Mouse (Mus musculus) olfactory bulb, adult 2 months (tissue): ENCODE measurements around the gene Elk3. TPM values are rescaled to one million over a fixed set of nuclear protein-coding genes. Genes with fewer than 3 reads are reported as not detected.
"Not testable (repeated sequence)": the region's sequence is repeated elsewhere in the genome, so short reads cannot be mapped to it uniquely, and the experiment has no call there.

Experiments used
- H3K27ac ChIP-seq: fragments of 200-500 bp; 2 replicates; pipeline ENCODE4 v1.5.1; 2012; ENCODE audit warnings: low read depth, low read length; ENCODE audit not compliant: insufficient read depth
- H3K4me1 ChIP-seq: fragments of 200-500 bp; 2 replicates; pipeline ENCODE4 v1.6.1; 2012; ENCODE audit warnings: low read length; ENCODE audit not compliant: control insufficient read depth, insufficient read depth
- H3K4me3 ChIP-seq: fragments of 200-500 bp; 2 replicates; pipeline ENCODE4 v1.5.1; 2012; ENCODE audit warnings: mild to moderate bottlenecking, low read depth, low read length, moderate library complexity; ENCODE audit not compliant: insufficient read depth
- CTCF ChIP-seq: fragments of 200-500 bp; IDR thresholded peaks from 2 replicates; pipeline ENCODE4 v1.5.1; 2012; ENCODE audit warnings: low read depth, mild to moderate bottlenecking, low read length, moderate library complexity; ENCODE audit not compliant: insufficient read depth
- POLR2A ChIP-seq: fragments of 200-500 bp; IDR thresholded peaks from 2 replicates; pipeline ENCODE4 v1.6.1; 2012; ENCODE audit warnings: mild to moderate bottlenecking, low read depth, low read length, moderate library complexity; ENCODE audit not compliant: insufficient read depth
- WGBS: fragments of 180-500 bp; shearing (Covaris S2); methylation state at CpG from one replicate; pipeline ENCODE4 v1.1.7; 2018; 5-methylcytosine and 5-hydroxymethylcytosine counted together
- polyA plus RNA-seq: library from polyadenylated mRNA; stranded (reverse); fragments of >200 nt; gene quantifications from 2 replicates; pipeline ENCODE4 v1.2.4, GENCODE M21; 2012; ENCODE audit warnings: low replicate concordance; ENCODE audit not compliant: missing spikeins, insufficient read depth, insufficient read length

The Elk3 gene
- polyA plus RNA-seq, result not detected in 2 replicates

DNA sequence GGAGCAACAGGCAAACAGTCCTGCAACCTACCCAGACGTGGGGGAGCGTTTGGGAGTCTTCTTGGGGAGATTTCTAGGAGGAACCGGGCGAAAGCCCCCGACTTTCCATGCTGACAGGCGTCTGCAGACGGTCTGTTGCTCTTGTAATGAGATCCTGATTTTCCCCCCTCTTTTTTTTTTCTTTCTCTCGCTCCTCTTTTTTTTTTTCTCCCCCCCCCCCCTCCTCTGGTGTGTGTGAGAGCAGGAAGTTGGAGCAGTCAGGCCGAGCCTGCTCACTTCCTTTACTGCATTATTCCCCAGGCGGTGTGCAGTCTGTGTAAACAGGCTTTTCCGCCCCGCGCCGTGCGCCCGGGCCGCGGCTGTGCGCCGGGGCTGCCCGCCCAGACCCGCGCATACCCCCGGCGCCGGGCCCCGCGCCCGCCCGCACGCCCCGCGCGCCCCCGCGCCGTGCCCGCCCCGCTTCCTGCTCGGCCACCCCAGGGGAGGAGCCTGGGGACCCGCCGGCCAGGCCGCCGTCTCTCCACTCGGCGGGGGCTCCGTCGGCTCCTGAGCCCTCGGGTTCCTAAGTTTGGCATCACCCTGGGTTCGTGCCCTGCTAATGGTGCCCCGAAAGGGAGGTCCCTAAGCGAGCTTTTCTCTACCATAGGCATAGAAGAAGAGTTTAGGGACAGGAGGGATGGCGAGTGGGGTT, at the start of gene Elk3:
Gene Elk3, minus strand, starts transcription at position 415 of the 691 bp plus-strand sequence.
- WGBS, result 1% methylated on average over 52 of the region's 53 CpGs
- TF ChIP-seq POLR2A (no peak), CTCF (no peak)
- H3K27ac ChIP-seq, result peak within 1 kb of the TSS; percentile 77
- peak within 1 kb of the TSS; percentile 83 for H3K4me3 ChIP-seq
- H3K4me1 ChIP-seq, result peaks cover 7% of the 10 kb centered on the region

DNA sequence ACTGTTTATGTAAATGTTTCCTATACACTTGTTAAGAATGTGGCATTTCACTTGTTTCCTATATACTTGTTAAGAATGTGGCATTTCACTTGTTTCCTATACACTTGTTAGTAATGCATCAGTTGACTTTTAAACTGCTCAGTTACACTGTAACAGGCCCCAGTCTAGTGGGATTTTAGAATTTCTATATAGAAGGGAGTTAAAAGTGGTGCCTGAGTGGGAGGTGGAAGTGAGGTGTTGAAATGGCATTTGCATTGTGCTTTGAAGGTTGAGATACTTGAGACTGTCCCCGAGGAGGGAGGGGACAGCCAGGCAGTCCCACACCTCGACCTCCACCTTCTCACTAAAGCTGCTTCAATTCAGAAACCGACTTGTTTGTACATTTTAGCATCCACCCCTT, 49.7 kb upstream of the Elk3 start:
- Histone ChIP-seq H3K4me1 (peaks cover 2% of the 10 kb centered on the region; the same call in 1 of the 2 replicates), H3K4me3 (no peak overlapping the region), H3K27ac (no peak overlapping the region)
- TF ChIP-seq CTCF (no peak), POLR2A (no peak)
- 62% methylated on average over 3 of the region's 3 CpGs for WGBS

DNA sequence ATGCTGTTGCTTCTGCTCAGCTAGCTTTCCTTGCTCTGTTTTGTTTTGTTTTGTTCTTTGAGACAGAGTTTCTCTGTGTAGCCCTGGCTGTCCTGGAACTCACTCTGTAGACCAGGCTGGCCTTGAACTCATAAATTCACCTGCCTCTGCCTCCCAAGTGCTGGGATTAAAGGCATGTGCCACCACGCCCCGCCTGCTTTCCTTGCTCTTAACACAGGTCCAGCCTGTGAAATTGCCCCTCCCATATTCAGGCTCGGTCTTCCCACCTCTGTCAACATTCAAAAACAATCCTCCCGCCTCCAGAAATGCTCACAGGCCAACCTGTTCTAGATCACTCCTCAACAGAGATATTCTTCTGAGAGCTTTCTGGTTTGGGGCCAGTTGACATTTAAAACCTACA, 49.3 kb upstream of the Elk3 start:
- not testable (repeated sequence) for H3K4me3 ChIP-seq, H3K4me1 ChIP-seq, H3K27ac ChIP-seq
- 90% methylated on average over 4 of the region's 4 CpGs for WGBS

DNA sequence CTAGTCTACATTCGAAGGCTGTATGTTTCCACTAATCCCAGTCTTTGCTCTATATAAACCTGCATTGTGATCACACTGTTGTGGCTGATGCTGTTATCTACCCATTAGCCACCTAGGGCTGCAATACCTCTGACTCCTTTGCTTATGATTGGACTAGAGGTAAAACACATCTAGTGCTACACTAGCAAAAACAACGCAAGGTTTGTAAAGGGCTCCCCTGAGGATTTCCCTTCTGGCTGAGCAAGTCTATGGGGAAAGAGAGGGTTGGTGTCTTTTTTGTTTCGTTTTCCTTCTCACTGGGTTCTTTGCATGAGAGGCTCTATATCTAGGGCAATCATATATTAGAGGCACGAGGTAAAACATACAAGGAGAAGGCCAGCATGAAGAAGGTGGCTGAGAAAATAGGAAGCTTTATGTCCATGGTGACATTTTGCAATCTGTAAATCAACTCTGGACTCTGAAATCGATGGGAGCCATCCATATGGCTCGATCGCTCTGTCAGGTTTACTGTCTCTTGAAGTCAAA, 48.5 kb upstream of the Elk3 start:
- 83% methylated on average over 7 of the region's 7 CpGs for WGBS
- Histone ChIP-seq H3K27ac (no peak overlapping the region), H3K4me3 (no peak overlapping the region), H3K4me1 (peaks cover 2% of the 10 kb centered on the region; the same call in 1 of the 2 replicates)
- TF ChIP-seq POLR2A (no peak), CTCF (no peak)

DNA sequence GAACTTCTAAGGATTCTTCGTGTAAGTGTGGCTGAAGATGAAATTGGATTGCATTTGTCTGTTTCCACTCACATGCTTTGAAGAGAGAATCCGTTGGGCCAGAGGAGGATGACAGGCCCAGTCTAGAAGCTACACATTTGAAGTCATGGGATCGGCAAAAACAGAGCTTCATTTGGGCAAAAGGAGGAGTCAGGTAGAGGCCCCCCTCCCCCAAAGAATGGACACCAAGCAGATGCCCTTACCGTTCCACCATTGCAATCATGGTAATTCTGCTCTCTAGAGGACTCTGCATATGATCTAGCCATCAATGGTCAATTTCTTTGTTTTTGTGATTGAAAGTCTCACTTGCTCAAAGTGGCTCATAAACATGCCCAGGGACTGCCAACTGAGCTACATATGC, 47.9 kb upstream of the Elk3 start:
- H3K4me1 ChIP-seq, result no peaks in the 10 kb centered on the region; the same call in 1 of the 2 replicates
- WGBS, result 89% methylated on average over 4 of the region's 4 CpGs
- H3K4me3 ChIP-seq, result no peak overlapping the region
- no peak for TF ChIP-seq CTCF
- TF ChIP-seq POLR2A, result no peak
- H3K27ac ChIP-seq, result no peak overlapping the region

DNA sequence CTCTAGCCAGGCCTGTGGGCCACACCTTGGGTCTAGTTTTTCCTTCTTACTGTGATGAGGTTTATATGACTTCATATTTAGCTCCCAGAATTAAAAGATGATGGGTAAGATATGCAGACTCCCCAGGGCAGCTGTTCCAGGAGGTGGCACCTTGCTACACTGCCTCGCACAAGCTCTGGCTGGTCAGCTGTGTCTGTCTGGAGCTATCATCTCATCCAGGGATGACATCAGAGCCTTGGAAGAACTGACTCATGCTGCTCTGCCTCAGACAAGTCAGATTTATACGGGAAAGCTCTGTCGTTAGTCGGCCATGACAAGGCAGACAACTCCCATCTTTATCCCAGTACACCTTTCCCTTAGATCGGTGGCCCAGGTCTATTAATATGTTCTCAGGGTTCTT, 46.2 kb upstream of the Elk3 start:
- Histone ChIP-seq H3K4me1 (peaks cover 2% of the 10 kb centered on the region; the same call in 1 of the 2 replicates), H3K27ac (no peak overlapping the region), H3K4me3 (no peak overlapping the region)
- TF ChIP-seq CTCF, result no peak
- TF ChIP-seq POLR2A, result no peak
- 89% methylated on average over 5 of the region's 5 CpGs for WGBS

DNA sequence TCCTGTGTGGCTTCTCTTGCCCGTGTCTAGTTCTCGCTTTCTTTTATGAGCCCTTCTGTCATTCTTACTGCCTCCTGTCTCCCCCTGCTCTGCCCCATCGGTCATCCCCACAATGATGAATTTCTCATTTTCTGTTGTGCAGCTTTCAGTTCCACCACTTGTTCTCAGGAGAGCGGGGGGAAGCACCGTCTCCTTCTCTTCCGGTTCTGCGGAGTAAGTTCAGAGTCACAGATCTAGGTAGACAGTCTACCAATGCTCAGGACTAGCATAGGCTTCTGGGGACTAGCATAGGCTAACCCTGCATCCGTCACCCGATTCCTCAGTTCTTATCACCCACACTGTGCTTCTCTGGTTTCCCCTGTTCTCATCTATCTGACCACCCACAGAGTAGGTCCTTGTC, 45.2 kb upstream of the Elk3 start:
- H3K4me3 ChIP-seq, result no peak overlapping the region
- TF ChIP-seq POLR2A, result no peak
- 94% methylated on average over 9 of the region's 9 CpGs for WGBS
- H3K4me1 ChIP-seq, result peaks cover 2% of the 10 kb centered on the region; the same call in 1 of the 2 replicates
- H3K27ac ChIP-seq, result no peak overlapping the region

DNA sequence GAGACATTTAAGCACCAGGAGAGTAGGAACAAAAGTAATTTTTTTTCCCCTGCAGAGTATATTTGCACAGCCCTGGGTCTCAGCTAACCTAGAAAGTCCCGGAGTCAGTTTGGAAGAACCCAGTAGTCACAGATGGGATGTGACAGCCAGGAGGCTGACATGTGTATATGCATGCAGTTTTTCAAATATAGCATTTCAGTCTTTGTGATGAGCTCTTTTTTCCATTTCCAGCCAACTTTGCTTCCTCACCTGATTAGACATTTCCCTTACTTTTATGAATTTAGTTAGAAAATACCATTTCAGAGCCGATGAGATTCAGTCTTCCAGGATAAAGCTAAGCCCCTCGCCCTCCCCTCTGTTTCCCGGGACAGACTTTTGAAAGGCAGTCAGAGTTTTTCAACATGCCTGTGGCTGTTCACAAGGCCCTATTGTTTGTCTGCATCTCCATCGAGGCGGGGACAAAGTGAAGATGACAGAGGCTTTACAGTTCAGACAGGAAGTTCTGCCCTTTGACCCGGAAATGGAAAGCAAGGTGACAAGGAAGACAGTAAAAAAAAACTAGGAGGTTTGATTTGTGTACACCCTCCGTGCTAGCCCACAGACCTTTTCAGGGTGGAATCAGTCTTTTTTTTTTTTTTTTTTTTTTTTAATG, 44.5 kb upstream of the Elk3 start:
- Histone ChIP-seq H3K4me3 (no peak overlapping the region), H3K4me1 (peaks cover 2% of the 10 kb centered on the region; the same call in 1 of the 2 replicates), H3K27ac (no peak overlapping the region)
- no peak for TF ChIP-seq CTCF
- no peak for TF ChIP-seq POLR2A
- WGBS, result 61% methylated on average over 8 of the region's 8 CpGs

DNA sequence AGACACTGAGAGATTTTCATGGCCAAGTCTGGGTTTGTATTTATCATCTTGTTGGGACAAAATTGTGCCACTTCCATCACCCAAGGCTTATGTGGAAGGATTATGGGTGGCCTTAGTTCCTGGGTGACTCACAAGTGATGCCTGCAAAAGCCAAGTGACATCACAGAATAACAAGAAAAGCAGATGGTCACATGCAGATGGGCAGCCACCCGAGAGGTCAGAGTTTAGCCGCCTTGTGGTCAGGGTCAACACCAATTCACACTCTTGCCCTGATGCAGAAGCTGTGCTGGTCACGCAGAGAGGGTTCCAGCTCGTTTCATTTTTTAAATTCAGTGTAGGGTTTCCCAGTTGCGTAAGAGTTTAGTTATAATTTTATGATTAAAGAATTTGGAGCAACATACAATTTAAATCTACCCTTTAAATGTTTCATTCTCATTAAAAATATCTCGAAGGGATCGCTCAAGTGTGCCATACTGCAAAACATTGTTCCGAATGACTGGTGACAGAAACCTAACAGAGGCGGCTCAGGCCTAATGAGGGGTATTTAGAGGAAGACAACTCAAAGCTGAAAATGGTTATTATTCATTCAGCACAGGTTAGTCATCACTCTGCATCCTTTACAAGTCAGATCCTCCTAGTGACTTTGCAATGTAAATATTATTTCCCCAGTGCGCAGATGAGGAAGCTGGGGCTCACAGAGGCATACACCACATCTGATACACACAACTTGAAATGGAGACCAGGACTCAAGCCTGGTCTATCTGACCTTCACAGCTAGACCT, 42.8 kb upstream of the Elk3 start:
- Histone ChIP-seq H3K4me3 (no peak overlapping the region), H3K4me1 (peaks cover 2% of the 10 kb centered on the region; the same call in 1 of the 2 replicates), H3K27ac (no peak overlapping the region)
- WGBS, result 81% methylated on average over 10 of the region's 10 CpGs
- TF ChIP-seq POLR2A (no peak), CTCF (no peak)
